23 mouse cellular contexts compared by ENCODE assay signal in genomic region chr9:11119153-11119552, GRCm38 (mm10).
DNase-seq lines count a peak whose midpoint lies in the region; ATAC-seq and TF ChIP-seq lines count a peak whose summit lies in the region.
"Had no signal": no experiment of that assay in that cellular context is flagged by ENCODE, and none has a peak within 500 bp of the region (broad histone marks: within the 10 kb centered on the region; RNA-seq: fewer than 3 reads in every experiment).

No protein-coding gene starts in this region.

- H3ac ChIP-seq in C2C12 (ENCODE audit: control insufficient read depth, insufficient read length, low read depth) (no peak overlapping the region), myocyte (ENCODE audit: control insufficient read depth, insufficient read length) (no peak overlapping the region)

- no peak overlapping the region for H3K27ac ChIP-seq in embryonic facial prominence, embryonic 14.5 days (replicated peaks; ENCODE audit: low read depth, low read length)
- H3K27ac ChIP-seq in embryonic facial prominence, embryonic 10.5 days (replicated peaks) = no peak overlapping the region
- H3K27ac ChIP-seq in limb, embryonic 13.5 days = no peak overlapping the region
- H3K27ac ChIP-seq in limb, embryonic 10.5 days = no peak overlapping the region

- no peak overlapping the region for H3K4me3 ChIP-seq in embryonic facial prominence, embryonic 14.5 days (ENCODE audit: low read depth, low read length)
- H3K4me3 ChIP-seq in embryonic facial prominence, embryonic 10.5 days = no peak overlapping the region
- H3K4me3 ChIP-seq in limb, embryonic 13.5 days = no peak overlapping the region
- no peak overlapping the region for H3K4me3 ChIP-seq in limb, embryonic 10.5 days
- H3K4me3 ChIP-seq in C2C12 (ENCODE audit: insufficient read depth, poor library complexity, severe bottlenecking) (no peak overlapping the region), myocyte (no peak overlapping the region)

- no peak for TF ChIP-seq CTCF in C2C12 (IDR thresholded peaks at IDR 0.05; ENCODE audit: control insufficient read depth, insufficient read depth, insufficient read length)

- TF ChIP-seq POLR2A in myocyte (IDR thresholded peaks at IDR 0.05; ENCODE audit: insufficient read length, low read depth) = no peak

- no peaks in the 10 kb centered on the region for H3K79me2 ChIP-seq in C2C12 (ENCODE audit: control insufficient read depth, insufficient read depth)
- no peaks in the 10 kb centered on the region for H3K79me2 ChIP-seq in myocyte (ENCODE audit: control insufficient read depth, insufficient read depth)

- H3K9ac ChIP-seq in embryonic facial prominence, embryonic 14.5 days (ENCODE audit: low read depth, low read length) = no peak overlapping the region
- no peak overlapping the region for H3K9ac ChIP-seq in limb, embryonic 13.5 days

- no peaks in the 10 kb centered on the region for H3K79me3 ChIP-seq in C2C12 (ENCODE audit: low read depth)

- H3K9me3 ChIP-seq in embryonic facial prominence, embryonic 14.5 days (ENCODE audit: control insufficient read depth, low read length) = no peaks in the 10 kb centered on the region
- no peaks in the 10 kb centered on the region for H3K9me3 ChIP-seq in embryonic facial prominence, embryonic 10.5 days
- H3K9me3 ChIP-seq in limb, embryonic 13.5 days = no peaks in the 10 kb centered on the region
- no peaks in the 10 kb centered on the region for H3K9me3 ChIP-seq in limb, embryonic 10.5 days (replicated peaks)
- H3K9me3 ChIP-seq: G1E had no signal

- peak; percentile 30 for DNase-seq in embryonic facial prominence, embryonic 14.5 days (ENCODE audit: low spot score)
- no peak for DNase-seq in embryonic facial prominence, embryonic 10.5 days (ENCODE audit: low spot score)
- DNase-seq in limb, embryonic 10.5 days (ENCODE audit: low spot score) = no peak
- no peak for DNase-seq in frontal cortex, postnatal 25 days (ENCODE audit: low spot score in 2 of 2)
- DNase-seq in kidney, postnatal 25 days = no peak
- DNase-seq: adrenal gland, adult 2 months; adrenal gland, adult 8-10 months; adrenal gland, postnatal 10 days; adrenal gland, postnatal 14 days; adrenal gland, postnatal 25 days; adrenal gland, postnatal 36 days; B cell, adult 2 months; cerebellum, adult 11 months; cerebellum, adult 11-12 months; cerebellum, adult 18-20 months had no signal

- ATAC-seq in embryonic facial prominence, embryonic 14.5 days (ENCODE audit: low read depth) = no peak
- peak; percentile 40; the same call in 1 of the 2 replicates for ATAC-seq in limb, embryonic 13.5 days (ENCODE audit: low FRiP score, low read depth)
- ATAC-seq: activated CD4-positive, CD25-positive, alpha-beta regulatory T cell, adult 4 months; CD4-positive, CD25-positive, alpha-beta regulatory T cell, adult 4 months; Patski had no signal

- no peaks in the 10 kb centered on the region for H3K36me3 ChIP-seq in embryonic facial prominence, embryonic 14.5 days (ENCODE audit: control insufficient read depth, insufficient read depth, low read length)
- no peaks in the 10 kb centered on the region for H3K36me3 ChIP-seq in embryonic facial prominence, embryonic 10.5 days (replicated peaks)
- no peaks in the 10 kb centered on the region for H3K36me3 ChIP-seq in limb, embryonic 13.5 days
- no peaks in the 10 kb centered on the region for H3K36me3 ChIP-seq in limb, embryonic 10.5 days
- H3K36me3 ChIP-seq in C2C12 (ENCODE audit: control insufficient read depth, insufficient read depth) (no peaks in the 10 kb centered on the region), myocyte (ENCODE audit: control insufficient read depth, insufficient read depth) (no peaks in the 10 kb centered on the region)
- H3K36me3 ChIP-seq: G1E had no signal

- no peak overlapping the region for H3K4me2 ChIP-seq in embryonic facial prominence, embryonic 14.5 days (ENCODE audit: low read depth, low read length)
- no peak overlapping the region for H3K4me2 ChIP-seq in limb, embryonic 13.5 days (replicated peaks)
- H3K4me2 ChIP-seq in myocyte (ENCODE audit: low read depth) = no peak overlapping the region

- no peaks in the 10 kb centered on the region for H3K4me1 ChIP-seq in embryonic facial prominence, embryonic 14.5 days (ENCODE audit: control insufficient read depth, insufficient read depth, low read length)
- H3K4me1 ChIP-seq in embryonic facial prominence, embryonic 10.5 days = no peaks in the 10 kb centered on the region
- H3K4me1 ChIP-seq in limb, embryonic 13.5 days = no peaks in the 10 kb centered on the region
- no peaks in the 10 kb centered on the region for H3K4me1 ChIP-seq in limb, embryonic 10.5 days

- no peaks in the 10 kb centered on the region for H3K27me3 ChIP-seq in embryonic facial prominence, embryonic 14.5 days (replicated peaks; ENCODE audit: control insufficient read depth, insufficient read depth, low read length)
- H3K27me3 ChIP-seq in embryonic facial prominence, embryonic 10.5 days (replicated peaks; ENCODE audit: low read depth, poor library complexity, severe bottlenecking) = no peaks in the 10 kb centered on the region
- no peaks in the 10 kb centered on the region for H3K27me3 ChIP-seq in limb, embryonic 13.5 days
- no peaks in the 10 kb centered on the region for H3K27me3 ChIP-seq in limb, embryonic 10.5 days (ENCODE audit: low read depth, poor library complexity, severe bottlenecking)
- no peaks in the 10 kb centered on the region for H3K27me3 ChIP-seq in C2C12 (ENCODE audit: control insufficient read depth, insufficient read depth, insufficient read length)
- H3K27me3 ChIP-seq in myocyte (ENCODE audit: control insufficient read depth, insufficient read depth, insufficient read length) = no peaks in the 10 kb centered on the region
- H3K27me3 ChIP-seq: CH12.LX, Patski had no signal

TF ChIP-seq in C2C12, 6 proteins besides CTCF, POLR2A, EP300 and RAD21:
- TF ChIP-seq FOSL1 (IDR thresholded peaks at IDR 0.05; ENCODE audit: insufficient read depth, low read length, poor library complexity, severe bottlenecking) (no peak), MYOD1 (IDR thresholded peaks at IDR 0.05; ENCODE audit: control insufficient read depth, insufficient read length, low read depth) (peak; percentile 57)

TF ChIP-seq in myocyte, 11 proteins besides CTCF, POLR2A, EP300 and RAD21:
- TF ChIP-seq SRF (IDR thresholded peaks at IDR 0.05; ENCODE audit: control insufficient read depth, insufficient read length, low read depth) = no peak
- no peak for TF ChIP-seq E2F4 (IDR thresholded peaks at IDR 0.05; ENCODE audit: insufficient read depth)
- TF ChIP-seq USF1 (IDR thresholded peaks at IDR 0.05; ENCODE audit: low read depth) = no peak
- no peak for TF ChIP-seq TCF3 (IDR thresholded peaks at IDR 0.05; ENCODE audit: insufficient read length, low read depth)
- TF ChIP-seq REST (IDR thresholded peaks at IDR 0.05; ENCODE audit: insufficient read depth, insufficient read length) = no peak
- peak; percentile 88 to 97 (median 97) for TF ChIP-seq MYOD1 (IDR thresholded peaks at IDR 0.05; ENCODE audit: control insufficient read depth in 1 of 3, insufficient read length in 2 of 3, low read depth in 2 of 3)
- TF ChIP-seq MAX (IDR thresholded peaks at IDR 0.05; ENCODE audit: low read depth) = no peak
- TF ChIP-seq TCF12 (IDR thresholded peaks at IDR 0.05; ENCODE audit: insufficient read depth, poor library complexity, severe bottlenecking) = peak; percentile 53
- peak in 2 of 3 experiments; percentile 21 to 35 for TF ChIP-seq MYOG (IDR thresholded peaks at IDR 0.05; ENCODE audit: control insufficient read depth in 1 of 3, insufficient read depth in 1 of 3, insufficient read length in 2 of 3, low read depth in 2 of 3)
